Mouse (Mus musculus): ENCODE data around the gene Afap1.

Gene Afap1

DNA sequence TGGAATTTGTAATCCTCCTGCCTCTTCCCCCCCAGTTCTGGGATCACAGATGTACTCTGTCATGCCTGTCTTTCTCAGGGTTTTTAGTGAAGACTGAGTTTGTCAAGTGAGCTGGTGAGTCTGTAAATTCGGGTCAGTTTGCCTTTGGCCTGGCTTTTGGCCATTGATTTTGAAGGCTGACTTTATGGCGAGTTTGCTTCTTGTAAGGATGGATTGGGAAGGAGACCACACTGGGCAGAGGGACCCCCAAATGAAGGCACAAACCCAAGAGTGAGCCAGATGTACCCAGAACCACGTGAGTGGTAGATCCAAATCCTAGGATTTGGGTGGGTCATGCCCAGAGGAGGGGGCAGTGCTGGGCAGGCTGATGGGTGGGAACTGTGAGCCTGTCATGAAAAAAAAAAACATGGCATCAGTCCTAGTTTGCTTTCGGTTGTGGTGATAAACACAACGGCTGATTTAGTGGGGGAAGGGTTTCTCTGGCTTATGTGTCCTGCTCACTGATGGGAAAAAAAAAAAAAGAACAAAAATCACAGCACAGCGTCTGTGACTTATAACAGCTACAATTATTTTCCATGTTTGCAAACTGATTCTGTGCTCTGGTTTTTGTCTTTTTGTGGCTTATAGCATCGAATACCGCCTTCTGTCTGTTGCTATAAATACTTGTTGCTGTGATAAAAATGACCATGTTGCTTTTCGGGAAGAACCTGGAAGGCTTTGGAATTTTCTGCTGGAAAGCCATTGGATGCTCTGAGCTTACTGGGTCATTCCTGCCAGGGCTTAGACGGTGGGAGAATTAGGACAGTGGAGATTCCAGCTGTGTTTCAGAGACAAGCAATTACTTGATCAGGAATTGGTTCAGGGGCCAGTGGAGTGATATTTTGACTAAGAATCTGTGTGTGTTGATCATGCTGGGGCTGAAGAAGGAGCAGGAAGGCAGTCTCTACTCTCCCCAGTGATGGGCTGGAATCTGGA is 45.4 kb downstream of the Afap1 start:
- DNase-seq: no peak

- no peak for DNase-seq
These were observed 46.8 kb downstream of the Afap1 start for GRCm38 (mm10) chr5:35939958-35940357.

- no peak for DNase-seq
These were observed 50.4 kb downstream of the Afap1 start for GRCm38 (mm10) chr5:35943541-35943940.

DNA sequence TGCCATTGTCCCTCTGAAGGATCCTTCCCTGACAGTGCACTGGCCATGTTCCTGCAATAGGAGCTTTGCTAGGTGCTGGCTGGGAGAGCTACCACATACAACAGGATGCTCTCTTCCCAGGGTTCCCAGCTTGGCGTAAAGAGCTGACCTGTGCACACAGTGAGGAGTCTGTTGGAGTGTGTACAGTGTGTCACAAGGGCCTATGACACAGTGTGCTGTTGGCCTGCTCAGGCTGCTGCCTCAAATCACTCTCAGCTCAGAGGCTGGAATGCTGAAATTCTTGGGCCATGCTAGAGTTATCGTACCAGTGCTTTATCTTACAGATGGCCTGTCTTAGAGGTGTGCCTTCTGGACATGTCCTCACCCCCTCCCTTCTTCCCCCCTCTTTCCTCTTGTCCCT is 53.7 kb downstream of the Afap1 start:
- no peak for DNase-seq

- DNase-seq: no peak
These were observed 54.3 kb downstream of the Afap1 start for GRCm38 (mm10) chr5:35947427-35947826.

DNA sequence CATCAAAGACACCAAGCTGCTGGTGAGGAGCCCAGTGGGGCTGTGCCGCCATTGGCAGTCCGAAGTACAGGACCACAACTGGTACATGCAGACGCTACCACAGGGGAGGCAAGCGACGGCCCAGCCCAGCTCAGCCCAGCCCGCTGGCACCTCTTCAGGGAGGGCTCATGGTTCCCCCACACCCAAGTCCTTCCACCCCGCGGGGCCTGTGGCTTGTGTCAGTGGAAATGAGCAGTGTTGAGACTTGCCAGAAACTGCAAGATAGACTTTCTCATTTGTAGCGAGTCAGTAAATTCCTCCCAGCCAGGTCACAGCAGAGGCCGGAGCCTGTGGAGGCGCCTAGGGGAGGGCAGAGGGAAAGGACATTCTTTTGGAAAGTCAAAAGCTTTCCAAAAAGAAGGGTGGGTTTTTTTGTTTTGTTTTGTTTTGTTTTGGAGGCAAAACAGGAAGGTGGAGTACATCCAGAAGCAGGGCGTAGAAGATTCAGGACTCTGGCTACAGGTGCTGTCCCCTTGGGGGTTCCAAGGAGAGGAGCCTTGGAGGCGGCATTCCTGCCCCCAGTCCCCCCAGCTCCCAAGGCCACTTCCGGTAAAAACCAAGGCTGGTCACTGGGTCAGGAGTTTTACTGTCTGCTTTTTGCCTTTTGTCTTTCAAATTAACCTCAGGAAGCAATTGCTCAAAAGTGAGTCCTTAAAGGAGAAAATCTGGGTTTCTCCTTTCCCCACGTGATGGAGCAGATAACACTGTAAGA is 55.3 kb downstream of the Afap1 start:
- DNase-seq: no peak

DNA sequence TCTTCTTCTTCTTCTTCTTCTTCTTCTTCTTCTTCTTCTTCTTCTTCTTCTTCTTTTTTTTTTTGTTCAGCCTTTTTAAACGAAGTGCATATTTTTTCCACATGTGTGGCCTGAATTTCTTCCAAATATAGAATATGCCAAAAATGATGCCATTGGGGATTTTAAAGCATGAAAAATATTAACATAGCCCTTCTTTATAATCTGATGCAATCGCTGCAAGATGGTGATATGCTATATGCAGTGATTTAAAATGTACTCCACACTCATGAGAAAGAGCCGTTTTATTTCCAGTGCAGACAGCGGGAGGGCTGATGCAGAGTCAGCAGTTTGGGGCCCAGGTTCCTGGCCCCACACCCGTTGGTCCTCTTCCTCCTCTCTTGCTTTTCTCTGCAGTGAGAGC is 55.9 kb downstream of the Afap1 start:
- no peak for DNase-seq

GRCm38 (mm10) chr5:35950504-35950903 is 57.4 kb downstream of the Afap1 start:
- no peak for DNase-seq

- no peak for DNase-seq
These were observed 61.1 kb downstream of the Afap1 start for GRCm38 (mm10) chr5:35954055-35954718.

DNA sequence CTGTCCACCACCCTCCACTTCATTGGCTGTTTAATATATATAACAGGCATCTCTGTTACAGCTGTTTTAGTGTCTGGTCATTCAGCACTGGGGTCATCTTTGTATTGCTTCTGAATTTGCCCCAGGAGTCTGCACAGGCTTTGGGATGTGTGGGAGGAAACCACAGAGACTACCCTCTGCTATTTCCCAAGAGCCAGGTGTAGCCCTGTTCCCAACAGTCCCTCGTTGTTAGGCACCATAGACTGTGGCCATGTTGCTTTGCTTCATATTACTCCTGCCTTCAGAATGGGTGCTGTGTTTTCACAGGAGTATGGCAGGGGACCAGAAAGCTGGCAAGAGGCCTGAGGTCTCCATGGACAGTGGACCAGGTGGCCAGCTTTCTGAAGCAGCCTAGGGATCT is 63.1 kb downstream of the Afap1 start:
- no peak for DNase-seq

DNA sequence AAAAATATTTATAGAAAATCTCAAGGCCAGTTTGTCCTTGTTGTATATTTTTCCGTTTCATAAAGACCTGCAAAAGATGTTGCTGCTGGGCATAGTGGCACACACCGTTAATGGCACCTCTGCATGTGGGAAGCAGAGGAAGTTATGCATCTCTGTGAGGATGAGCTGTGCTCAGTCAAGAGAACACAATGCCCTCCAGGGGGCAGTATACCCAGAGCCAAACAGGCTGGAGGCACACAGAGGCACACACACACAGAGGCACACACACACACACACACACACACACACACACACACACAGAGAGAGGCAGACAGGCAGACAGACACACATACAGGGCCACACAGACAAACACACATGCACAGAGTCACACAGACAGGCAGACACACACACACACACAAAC is 65.6 kb downstream of the Afap1 start:
- DNase-seq: no peak

GRCm38 (mm10) chr5:35960168-35960567 is 67.0 kb downstream of the Afap1 start:
- no peak for DNase-seq

- no peak for DNase-seq
These were observed 68.2 kb downstream of the Afap1 start for GRCm38 (mm10) chr5:35961271-35961670.

- no peak for DNase-seq
These were observed 70.5 kb downstream of the Afap1 start for GRCm38 (mm10) chr5:35963635-35964034.

GRCm38 (mm10) chr5:35965036-35965435 is 71.9 kb downstream of the Afap1 start:
- DNase-seq: no peak

DNA sequence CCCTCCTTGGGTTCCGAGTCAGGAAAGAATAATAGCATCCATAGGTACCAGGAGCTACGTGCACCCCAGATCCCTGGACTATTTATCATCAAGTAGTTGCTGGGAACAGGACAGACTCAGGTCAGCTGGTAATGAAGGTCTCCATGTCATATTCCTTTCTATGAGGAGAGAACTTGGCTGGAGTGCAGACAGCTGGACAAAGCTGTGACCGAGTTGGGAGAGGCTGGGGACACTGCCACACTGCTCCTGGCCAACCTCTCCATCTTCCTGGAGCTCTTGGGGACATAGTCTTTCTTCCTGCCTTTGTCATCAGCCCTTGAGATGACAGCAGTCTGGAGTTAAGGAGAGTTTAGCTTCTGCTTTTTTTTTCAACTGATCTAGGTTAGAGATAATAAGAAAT is 76.7 kb downstream of the Afap1 start:
- no peak for DNase-seq

- DNase-seq: peak; percentile 23
These were observed 77.4 kb downstream of the Afap1 start for GRCm38 (mm10) chr5:35970380-35971105.

DNA sequence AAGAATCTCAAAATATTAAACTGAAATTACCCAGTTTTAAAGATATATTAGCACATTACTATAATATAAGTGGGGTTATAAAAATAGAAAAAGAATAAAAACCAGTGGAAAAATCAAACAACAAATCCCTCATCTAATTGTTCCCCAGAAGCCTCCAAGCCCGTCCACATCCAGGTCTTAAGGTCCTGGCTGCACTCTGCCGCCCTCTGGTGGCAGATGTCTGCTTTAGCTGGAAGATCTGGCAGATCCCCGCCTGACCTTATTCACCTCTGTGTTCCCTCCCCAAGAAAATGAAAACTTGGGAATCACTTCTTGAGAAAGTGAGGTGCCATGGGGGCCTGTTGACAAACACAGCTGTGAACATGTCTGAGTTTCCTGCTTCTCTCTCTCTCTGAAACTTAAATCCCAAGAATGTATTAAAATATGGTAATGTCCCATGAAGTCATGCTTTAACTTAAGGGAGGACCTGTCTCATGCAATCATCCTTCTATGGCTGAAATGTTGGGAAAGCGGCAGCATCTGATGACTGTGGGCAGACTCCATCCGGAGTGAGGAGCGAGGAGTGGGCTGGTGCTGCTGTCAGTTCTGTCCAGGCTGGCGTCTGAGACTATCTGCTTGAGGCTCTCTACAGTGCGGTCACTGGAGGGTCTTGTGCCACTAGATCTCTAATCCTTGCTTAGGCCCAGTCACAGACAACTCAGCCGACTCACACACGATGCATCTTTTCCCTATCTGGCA is 78.9 kb downstream of the Afap1 start:
- peak; percentile 50 for DNase-seq

DNA sequence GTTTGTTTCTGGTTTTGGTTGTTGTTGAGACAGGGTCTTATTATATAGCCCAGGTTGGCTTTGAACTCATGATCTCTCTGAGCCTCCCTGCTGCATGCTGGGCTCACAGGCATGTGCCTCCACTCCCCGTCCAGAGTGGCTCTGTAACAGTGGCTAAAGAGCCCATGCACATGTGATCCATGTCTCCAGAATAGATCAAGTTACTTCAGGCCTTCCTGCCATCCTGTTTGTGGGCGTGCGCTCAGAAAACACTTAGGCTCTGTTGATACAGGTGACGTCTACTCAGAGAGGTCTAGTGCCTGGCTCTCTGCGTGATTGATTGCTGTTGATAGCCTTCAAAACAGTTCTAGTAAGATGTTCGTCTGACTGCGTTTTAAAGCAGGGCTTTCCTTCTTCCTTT is 79.6 kb downstream of the Afap1 start:
- no peak for DNase-seq

- DNase-seq: no peak
These were observed 80.7 kb downstream of the Afap1 start for GRCm38 (mm10) chr5:35973800-35974199.

DNA sequence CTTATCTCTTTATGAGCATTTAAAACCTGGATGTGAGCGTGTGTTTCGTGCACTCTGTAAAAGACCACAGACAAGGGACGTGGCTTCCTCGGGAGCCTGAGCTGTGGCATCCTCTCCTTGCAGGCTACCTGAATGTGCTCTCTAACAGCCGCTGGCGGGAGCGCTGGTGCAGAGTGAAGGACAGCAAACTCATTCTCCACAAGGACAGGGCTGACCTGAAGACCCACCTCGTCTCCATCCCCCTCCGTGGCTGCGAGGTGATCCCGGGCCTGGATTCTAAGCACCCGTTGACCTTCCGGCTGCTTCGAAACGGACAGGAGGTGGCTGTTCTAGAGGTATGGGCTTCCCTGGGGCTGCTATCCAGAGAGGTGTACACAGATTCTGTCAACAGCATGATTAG is 81.1 kb downstream of the Afap1 start:
- DNase-seq: no peak

- DNase-seq: peak; percentile 30
These were observed 82.6 kb downstream of the Afap1 start for GRCm38 (mm10) chr5:35975681-35976080.
